Mouse (Mus musculus): ENCODE data around the gene Olfr888. TPM values are rescaled to one million over a fixed set of nuclear protein-coding genes. Genes with fewer than 3 reads are reported as not detected.

Olfr888 gene
- not detected for total RNA-seq (2021)

DNA sequence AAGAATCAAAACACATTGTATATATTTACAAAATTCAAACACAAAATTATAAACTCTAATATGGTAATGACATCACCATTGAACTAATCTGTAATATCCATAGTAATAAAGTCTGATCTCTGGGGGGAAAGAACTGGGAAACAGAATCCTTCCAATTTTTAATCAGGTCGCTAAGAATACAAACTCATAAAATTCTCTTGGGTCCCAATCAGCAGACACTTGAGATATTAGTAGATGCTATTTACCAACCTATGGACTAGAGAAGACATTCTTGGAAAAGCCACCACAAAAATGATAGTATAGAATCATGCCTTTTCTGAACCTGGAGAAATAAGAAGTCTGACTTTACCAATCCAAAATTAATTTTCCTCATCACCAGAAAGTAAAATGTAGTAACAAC lies at the start of gene Olfr888:
Gene Olfr888, plus strand, starts transcription at position 301 of the 400 bp plus-strand sequence.
- intact Hi-C loops (cut with DNase I), result no loop called here
- DNase-seq, result no peak

- intact Hi-C loops (cut with DNase I), result no loop called here
- DNase-seq, result no peak
Observed at GRCm38 (mm10) chr9:38061022-38061421, 46.9 kb upstream of the Olfr888 start, which contains the start of gene Olfr885. Gene Olfr885 (plus strand): TSS chr9:38061322.

DNA sequence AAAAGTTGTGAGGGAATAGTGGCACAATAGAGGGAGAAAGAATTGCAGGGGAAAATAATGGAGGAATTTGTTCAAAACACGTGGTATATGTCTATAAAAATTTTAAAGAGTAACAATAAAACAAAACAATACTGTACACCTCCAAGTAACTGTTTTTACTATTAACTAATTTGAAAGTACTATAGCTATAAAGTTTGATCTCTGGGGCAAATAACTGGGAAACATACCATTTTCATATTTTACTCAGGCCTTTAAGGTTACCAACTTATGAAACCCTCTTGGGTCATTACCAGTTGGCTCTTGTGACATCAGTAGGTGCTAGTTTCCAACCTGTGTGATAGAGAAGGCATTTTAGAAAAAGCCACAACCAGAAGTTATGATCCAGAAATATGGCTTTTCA lies 24.2 kb upstream of the Olfr888 start, which contains the start of gene Olfr887:
Gene Olfr887, plus strand, starts transcription at position 301 of the 400 bp plus-strand sequence.
- DNase-seq, result no peak
- intact Hi-C loops (cut with DNase I), result no loop called here

DNA sequence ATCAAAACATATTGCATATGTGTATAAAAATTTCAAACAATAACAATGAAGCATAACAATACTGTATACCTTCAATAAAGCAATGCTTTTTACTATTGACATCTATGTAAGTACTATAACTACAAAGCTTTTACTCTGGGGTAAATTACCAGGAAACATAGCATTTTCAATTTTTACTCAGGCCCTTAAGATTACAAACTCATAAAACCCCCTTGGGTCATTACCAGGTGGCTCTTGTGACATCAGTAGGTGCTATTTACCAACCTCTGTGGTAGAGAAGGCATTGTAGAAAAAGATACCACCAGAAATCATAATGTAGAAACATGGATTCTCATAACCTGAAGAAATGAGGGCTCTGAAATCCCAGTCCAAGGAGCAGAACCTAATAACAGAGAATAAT lies 7.0 kb downstream of the Olfr888 start, which contains the start of gene Olfr889:
Gene Olfr889, plus strand, starts transcription at position 301 of the 400 bp plus-strand sequence.
- DNase-seq, result no peak
- intact Hi-C loops (cut with DNase I), result no loop called here

DNA sequence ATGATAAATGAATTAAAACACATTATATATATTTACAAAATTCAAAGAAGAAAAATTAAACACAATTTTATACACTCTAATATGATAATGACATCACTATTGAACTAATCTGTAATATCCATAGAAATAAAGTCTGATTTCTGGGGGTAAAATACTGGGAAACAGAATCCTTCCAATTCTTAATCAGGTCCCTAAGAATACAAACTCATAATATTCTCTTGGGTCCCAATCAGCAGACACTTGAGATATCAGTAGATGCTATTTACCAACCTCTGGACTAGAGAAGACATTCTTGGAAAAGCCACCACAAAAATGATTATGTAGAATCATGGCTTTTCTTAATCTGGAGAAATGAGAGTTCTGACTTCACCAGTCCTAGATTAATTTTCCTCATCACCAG lies 34.3 kb downstream of the Olfr888 start, which contains the start of gene Olfr890:
Gene Olfr890, plus strand, starts transcription at position 301 of the 400 bp plus-strand sequence.
- no peak for DNase-seq
- intact Hi-C loops (cut with DNase I), result no loop called here

Other genes with a start within 250 kb of the Olfr888 start
- not detected for gene Olfr145, start 211.4 kb upstream of the Olfr888 start, total RNA-seq (2021)
- not detected for gene Olfr878, start 190.3 kb upstream of the Olfr888 start, total RNA-seq (2021)
- gene Olfr881, start 116.3 kb upstream of the Olfr888 start, total RNA-seq (2021), result not detected
- not detected for gene Olfr883, start 82.3 kb upstream of the Olfr888 start, total RNA-seq (2021)
- gene Olfr884, start 61.6 kb upstream of the Olfr888 start, total RNA-seq (2021), result not detected
- not detected for gene Olfr885, start 46.8 kb upstream of the Olfr888 start, total RNA-seq (2021)
- not detected for gene Olfr887, start 24.1 kb upstream of the Olfr888 start, total RNA-seq (2021)
- not detected for gene Olfr889, start 7.1 kb downstream of the Olfr888 start, total RNA-seq (2021)
- gene Olfr890, start 34.4 kb downstream of the Olfr888 start, total RNA-seq (2021), result not detected
- not detected for gene Olfr891, start 72.7 kb downstream of the Olfr888 start, total RNA-seq (2021)
- gene Olfr893, start 100.2 kb downstream of the Olfr888 start, total RNA-seq (2021), result not detected
- gene Olfr894, start 109.9 kb downstream of the Olfr888 start, total RNA-seq (2021), result not detected
- gene Olfr143, start 144.6 kb downstream of the Olfr888 start, total RNA-seq (2021), result not detected
- gene Olfr895, start 159.7 kb downstream of the Olfr888 start, total RNA-seq (2021), result not detected
- gene Olfr896-ps1, start 183.0 kb downstream of the Olfr888 start, total RNA-seq (2021), result not detected
- not detected for gene Olfr25, start 220.9 kb downstream of the Olfr888 start, total RNA-seq (2021)
- not detected for gene Olfr898, start 240.3 kb downstream of the Olfr888 start, total RNA-seq (2021)

Data from heart, postnatal 10 days (tissue).